Mouse (Mus musculus): ENCODE data around the gene Lsp1.

Gene Lsp1

DNA sequence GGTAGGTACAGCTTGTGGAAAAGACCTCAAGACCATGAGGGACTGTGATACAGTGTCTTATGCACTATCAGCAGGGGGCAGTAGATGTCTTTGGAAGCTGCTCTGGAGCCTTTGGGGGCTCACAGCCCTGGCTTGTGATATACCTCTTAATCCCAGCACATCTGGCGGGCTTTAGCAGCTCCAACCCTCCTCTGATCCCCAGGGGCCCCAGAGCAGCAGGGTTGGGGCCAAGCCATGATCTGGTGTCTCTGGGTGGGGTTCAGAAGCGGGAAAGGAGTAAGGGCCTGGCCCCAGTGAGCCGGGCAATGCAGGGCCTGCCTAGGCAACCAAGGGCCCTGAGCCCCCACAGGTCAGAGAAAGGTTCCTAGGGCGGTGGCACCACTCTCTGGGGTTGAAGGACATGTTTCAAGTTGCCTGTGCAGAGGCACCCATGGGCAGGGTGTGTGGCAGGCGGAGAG, 19.9 kb upstream of the Lsp1 start:
- POLR2A ChIA-PET, result interaction anchor here in 2 of 4 experiments (1.3 to 2.0 kb wide), 4 partner anchors 53 to 140 kb away, joined by 5 to 6 read pairs (median 5); partner anchors contain the start of gene Ctsd (in 2 of the 2)
- CTCF ChIA-PET, result interaction anchor here (0.6 to 3.4 kb wide), 37 partner anchors 8 to 479 kb away, joined by 3 to 27 read pairs (median 4); partner anchors contain the start of genes Ctsd (in 1 of the 4) and Lsp1 (in 1 of the 4)

DNA sequence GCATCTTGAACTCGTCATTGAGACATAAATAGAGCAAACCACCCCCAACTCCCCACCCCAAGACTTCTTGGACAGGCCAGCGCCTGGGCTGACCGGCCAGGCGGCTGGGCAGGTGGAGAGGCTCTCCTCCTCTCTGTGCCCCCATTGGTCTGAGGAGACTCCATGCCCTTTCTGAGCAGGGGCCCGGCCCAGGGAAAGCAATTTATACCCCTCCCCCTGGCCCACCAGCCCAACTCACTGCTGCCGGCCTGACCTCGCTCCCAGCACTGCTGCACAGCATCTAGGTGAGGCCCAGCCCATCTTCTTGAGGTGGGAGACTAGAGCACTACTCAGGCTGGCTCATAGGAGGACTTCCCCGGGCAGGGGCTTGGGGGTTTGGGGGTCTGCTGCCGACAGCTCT, 19.0 kb upstream of the Lsp1 start, which contains the start of gene Tnni2:
Gene Tnni2 (plus strand): TSS at position 224 of the 400 bp plus-strand sequence.
- CTCF ChIA-PET, result interaction anchor here in 3 of 4 experiments (0.6 to 3.4 kb wide), 8 partner anchors 24 to 274 kb away, joined by 3 to 27 read pairs (median 6); no protein-coding TSS in a partner anchor

DNA sequence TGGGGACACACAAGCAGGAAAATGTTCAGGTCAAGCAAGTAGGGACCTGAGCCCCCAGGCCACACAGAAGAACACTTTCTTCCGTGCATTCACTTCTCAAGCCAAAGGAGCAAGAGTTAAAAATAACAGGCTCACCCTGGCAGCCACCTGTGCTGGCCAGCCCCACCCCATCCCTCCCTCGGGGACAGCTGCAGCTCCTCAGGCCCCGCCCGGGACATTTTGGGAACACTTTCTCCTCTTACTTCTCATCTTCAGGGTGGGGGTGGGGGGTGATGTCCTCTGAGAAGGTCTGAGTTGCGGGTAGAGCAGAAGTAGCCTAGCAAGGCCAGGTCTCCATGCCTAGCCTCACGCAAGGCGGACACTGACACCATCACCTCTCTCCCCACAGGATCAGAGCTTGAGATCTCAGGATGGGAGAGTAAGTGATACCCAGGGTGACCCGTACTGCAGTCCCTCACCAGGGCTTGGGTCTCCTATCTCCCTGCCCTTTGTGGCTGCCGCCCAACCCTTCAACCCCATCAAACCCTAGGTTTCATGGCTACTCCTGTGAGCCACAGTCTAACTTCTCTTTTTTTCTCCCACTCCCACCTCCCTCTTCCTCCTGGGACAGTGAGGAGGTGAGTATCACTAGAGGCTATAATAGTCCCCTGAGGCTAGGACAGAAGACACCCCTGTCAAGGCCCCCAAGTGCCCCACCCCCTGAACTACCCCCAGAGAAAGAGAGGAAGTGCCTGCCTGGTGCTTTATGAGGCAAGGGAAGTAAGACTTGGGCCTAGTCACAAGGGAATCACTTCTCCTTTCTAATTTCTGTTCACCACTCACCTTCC, 18.3 kb upstream of the Lsp1 start:
- ChIA-PET POLR2A (no interaction called here), CTCF (interaction anchor here in 2 of 4 experiments (0.5 to 3.3 kb wide), 3 partner anchors 25 to 138 kb away, joined by 3 to 27 read pairs (median 4); no protein-coding TSS in a partner anchor)

More for the DNA sequence above, 19.0 kb upstream of the Lsp1 start, which contains the start of gene Tnni2:
- POLR2A ChIA-PET, result interaction anchor here in 1 of 4 experiments (0.7 kb wide), 1 partner anchor 139 kb away, joined by 4 read pairs; no protein-coding TSS in a partner anchor

DNA sequence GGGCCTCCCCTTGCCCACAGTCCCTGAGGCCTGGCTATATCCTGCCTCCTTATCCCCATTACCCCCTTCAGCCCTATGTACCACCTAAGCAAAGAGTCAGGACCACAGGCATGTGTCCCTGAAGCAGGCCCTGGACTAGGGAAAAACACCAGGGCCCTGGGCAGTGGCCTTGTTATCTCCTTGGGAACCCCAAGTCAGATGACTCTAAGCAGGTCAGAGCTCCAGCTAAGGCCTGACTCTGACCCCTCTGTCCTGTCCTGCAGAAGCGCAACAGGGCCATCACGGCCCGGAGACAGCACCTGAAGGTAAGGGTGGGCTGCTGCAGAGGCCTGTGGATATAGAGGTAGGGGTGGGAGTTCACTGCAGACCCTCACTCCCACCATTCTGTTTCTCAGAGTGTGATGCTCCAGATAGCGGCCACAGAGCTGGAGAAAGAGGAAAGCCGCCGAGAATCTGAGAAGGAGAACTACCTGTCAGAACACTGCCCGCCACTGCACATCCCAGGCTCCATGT, 17.6 kb upstream of the Lsp1 start:
- POLR2A ChIA-PET, result no interaction called here
- CTCF ChIA-PET, result interaction anchor here in 1 of 4 experiments (0.8 kb wide), 1 partner anchor 108 kb away, joined by 4 read pairs; no protein-coding TSS in a partner anchor

DNA sequence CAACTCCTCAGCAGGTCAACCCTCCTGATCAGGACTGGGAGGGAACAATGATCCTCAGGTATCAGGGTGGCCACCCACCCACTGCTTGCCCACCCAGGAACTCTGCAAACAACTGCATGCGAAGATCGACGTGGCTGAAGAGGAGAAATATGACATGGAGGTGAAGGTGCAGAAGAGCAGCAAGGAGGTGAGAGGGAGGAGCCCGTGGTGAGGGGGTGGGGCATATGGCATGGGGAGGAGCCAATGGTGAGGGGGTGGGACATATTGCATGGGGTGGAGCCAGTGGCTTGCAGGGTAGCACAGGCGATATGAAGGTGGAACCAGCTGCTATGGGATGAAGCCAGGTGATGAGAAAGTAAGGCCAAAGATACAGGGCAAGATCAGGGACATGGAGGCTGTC, 17.1 kb upstream of the Lsp1 start:
- POLR2A ChIA-PET, result no interaction called here
- CTCF ChIA-PET, result interaction anchor here in 1 of 4 experiments (0.8 kb wide), 1 partner anchor 109 kb away, joined by 4 read pairs; no protein-coding TSS in a partner anchor

DNA sequence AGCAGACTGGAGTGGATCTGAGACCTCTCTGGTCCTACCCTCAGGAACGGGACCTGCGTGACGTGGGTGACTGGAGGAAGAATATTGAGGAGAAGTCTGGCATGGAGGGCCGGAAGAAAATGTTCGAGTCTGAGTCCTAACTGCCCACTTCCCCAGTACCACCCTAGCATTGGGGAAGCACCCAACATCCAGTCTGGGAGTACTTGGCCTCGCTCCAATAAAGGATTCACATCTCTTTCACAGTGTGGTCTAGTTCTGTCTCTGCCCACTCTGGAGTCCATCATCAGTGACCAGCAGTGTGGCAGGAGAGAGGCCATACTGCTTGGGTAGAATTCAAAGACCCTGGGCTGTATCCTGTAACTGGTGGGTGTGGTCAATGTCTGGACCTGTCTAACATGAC, 16.4 kb upstream of the Lsp1 start:
- CTCF ChIA-PET, result interaction anchor here in 2 of 4 experiments (0.6 to 0.9 kb wide), 2 partner anchors 9 to 25 kb away, joined by 3 to 4 read pairs; no protein-coding TSS in a partner anchor
- POLR2A ChIA-PET, result no interaction called here

DNA sequence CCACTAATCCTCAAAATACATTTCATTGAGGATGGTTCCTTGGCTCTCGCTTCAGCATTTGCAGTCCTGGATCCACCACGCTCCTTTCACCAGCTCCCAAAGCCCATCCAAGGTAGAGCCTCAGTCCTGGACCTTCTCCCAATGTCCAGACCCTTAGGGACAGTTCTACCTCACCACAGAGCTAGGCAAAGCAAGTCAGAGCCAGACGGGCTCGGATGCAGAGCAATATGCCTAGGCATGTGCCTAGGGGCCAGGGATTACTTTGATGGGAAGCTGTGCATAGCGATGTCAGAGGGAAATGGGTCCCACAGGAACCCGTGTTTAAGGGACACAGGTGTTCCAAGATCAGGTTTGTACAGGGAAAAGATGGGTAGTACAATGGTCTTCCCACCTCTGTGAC, 15.3 kb upstream of the Lsp1 start:
- ChIA-PET POLR2A (interaction anchor here in 2 of 4 experiments (0.5 to 0.7 kb wide), 2 partner anchors 179 to 214 kb away, joined by 3 to 4 read pairs; no protein-coding TSS in a partner anchor), CTCF (no interaction called here)

DNA sequence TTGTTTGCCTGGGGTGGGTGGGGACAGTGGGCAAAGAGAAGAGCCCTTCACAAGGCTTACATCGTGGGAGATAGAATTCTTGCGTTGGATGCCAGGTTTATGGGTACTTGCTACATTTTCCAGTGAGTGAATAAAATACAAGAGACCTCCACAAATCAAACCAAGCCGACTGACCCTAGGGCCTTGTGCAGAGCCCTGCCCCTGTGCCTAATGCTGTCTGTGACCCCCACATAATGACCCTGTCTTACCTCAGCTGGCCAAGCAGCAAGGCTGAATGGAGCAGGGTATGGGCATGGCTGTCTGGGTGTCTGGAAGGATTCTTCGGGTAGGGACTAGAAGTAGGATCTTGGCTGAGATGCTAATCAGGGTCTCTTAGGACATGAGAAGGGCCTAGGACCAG, 14.3 kb upstream of the Lsp1 start:
- POLR2A ChIA-PET, result interaction anchor here in 1 of 4 experiments (0.5 kb wide), 1 partner anchor 81 kb away, joined by 5 read pairs; no protein-coding TSS in a partner anchor
- CTCF ChIA-PET, result no interaction called here

DNA sequence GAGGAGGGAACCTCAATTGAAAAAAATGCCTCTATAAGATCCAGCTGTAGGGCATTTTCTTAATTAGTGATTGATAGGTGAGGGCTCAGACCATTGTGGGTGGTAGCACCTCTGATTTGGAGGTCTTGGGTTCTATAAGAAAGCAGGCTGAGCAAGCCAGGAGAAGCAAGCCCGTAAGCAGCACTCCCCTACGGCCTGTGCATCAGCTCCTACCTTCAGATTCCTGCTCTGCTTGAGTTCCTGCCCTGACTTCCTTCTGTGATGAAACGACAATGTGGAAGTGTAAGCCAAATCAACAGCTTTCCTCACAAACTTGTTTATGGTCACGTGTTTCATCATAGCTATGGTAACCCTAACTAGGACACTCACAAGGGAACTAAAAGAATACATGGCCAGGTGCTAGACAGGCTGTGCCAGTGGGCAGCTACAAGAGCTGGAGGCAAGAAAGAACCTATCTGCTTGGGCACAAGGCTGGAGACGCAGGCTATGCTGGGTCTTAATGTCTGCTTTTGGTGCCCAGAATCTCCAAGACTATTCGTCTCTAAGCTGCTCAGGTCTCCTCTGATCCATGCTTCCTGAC, 11.5 kb upstream of the Lsp1 start:
- CTCF ChIA-PET, result interaction anchor here in 3 of 4 experiments (0.9 to 1.1 kb wide), 3 partner anchors 12 to 32 kb away, joined by 3 to 6 read pairs (median 3); no protein-coding TSS in a partner anchor
- POLR2A ChIA-PET, result no interaction called here

DNA sequence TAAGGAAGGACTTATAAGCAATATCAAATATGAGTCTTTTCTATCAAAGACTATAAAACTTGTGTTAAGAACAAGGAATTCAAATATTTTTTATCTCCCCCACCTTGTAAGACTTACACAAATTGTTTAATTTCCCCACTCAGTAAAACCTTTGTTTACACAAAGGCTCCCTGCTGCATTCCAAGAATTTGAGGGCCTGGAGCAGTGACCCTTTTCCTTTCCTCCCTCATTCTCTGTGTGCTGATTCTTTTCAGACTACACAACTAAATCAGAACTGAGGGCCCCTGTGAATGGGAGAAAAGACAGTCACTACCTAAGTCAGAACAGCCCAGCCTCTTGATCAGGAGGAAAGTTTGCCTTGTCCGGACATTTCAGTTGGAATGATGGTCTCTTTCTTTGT, 5.9 kb upstream of the Lsp1 start:
- ChIA-PET POLR2A (no interaction called here), CTCF (no interaction called here)

DNA sequence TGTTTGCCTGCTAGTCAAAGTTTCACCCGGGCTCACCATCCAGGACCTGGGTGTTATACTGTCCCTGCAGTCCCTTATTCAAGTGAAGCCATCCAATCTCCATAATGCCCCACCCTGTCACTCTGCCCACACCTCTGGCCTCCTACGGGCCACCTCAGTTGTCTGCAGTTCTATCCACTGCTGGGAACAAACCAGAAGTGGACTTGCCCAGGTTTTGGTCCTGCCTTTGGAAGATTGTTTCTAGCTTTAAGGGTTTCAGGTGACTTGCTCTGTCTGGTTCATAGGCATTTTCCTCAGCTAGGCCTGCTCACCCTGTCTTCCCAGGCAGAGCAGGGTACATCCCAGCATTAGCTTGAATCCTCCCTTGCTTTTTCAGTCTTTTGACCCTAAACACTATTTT, 5.4 kb upstream of the Lsp1 start:
- CTCF ChIA-PET, result interaction anchor here in 2 of 4 experiments (0.6 to 0.7 kb wide), 2 partner anchors 26 to 203 kb away, joined by 3 read pairs; no protein-coding TSS in a partner anchor
- POLR2A ChIA-PET, result no interaction called here

DNA sequence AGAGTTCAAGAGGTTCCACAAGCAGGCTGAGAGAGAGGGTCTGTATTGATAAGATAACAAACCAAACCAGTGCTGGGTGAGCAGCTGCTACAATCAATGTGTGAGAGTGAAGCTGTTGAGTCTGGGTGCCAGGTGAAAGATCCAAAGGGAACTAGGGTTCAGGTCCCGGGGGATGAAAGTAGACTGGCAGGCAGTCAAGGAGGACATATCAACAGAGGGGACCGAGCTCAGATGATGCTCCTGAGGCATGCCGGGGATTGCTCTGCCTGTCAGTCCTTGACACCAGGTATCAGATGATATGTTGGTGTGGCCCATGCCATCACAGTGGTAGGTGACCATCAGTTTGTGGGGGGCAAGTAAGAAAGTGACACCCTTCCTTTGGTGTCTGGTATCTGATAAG, 3.8 kb upstream of the Lsp1 start:
- POLR2A ChIA-PET, result no interaction called here
- CTCF ChIA-PET, result interaction anchor here in 1 of 4 experiments (1.1 kb wide), 1 partner anchor 122 kb away, joined by 4 read pairs; no protein-coding TSS in a partner anchor

DNA sequence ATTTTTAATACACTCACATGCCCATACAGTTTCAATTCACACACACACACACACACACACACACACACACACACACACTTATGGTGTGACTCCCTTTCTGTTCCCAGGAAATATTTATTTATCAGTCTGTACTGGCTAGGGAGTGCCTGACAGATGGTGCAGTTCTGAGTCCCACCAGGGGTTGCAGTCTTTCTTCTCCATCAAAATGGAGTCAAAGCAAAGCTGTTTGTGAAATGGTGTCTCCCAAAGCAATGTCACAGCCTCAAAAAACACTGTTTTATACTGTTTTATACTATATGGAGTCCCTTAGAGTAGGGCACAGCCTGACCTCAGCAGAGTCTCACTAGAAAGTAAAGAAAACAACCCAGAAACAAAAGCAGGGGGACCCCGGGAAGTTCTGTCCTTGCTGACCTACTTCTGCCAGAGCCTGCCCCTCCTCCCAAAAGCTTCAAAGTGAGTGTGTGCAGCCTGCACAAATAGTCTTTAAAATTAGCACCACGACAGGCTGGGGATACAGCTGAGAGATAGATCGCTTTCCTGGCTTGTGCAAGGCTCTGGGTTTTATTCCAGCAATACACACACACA, 3.3 kb upstream of the Lsp1 start:
- CTCF ChIA-PET, result interaction anchor here in 1 of 4 experiments (1.1 kb wide), 1 partner anchor 123 kb away, joined by 4 read pairs; no protein-coding TSS in a partner anchor
- POLR2A ChIA-PET, result interaction anchor here in 1 of 4 experiments (0.6 kb wide), 1 partner anchor 616 kb away, joined by 5 read pairs; no protein-coding TSS in a partner anchor

DNA sequence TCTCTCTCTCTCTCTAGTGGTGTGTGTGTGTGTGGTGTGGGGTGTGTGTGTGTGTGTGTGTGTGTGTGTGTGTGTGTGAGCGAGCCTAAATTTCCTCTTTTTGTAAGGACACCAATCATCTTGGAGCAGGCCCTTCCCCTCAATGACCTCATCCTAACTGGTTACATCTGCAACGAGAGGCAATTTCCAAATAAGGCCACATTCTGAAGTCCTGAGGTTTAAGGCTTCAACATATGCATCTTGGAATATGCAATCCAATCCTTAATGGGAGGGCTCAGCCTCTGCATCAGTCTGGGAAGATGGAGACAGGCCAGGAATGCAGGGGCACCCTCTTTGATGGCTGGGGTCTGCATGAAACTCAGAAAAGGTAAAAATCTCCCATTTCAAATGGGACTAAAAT, 2.6 kb upstream of the Lsp1 start:
- CTCF ChIA-PET, result no interaction called here
- POLR2A ChIA-PET, result interaction anchor here in 1 of 4 experiments (0.6 kb wide), 1 partner anchor 615 kb away, joined by 5 read pairs; no protein-coding TSS in a partner anchor

DNA sequence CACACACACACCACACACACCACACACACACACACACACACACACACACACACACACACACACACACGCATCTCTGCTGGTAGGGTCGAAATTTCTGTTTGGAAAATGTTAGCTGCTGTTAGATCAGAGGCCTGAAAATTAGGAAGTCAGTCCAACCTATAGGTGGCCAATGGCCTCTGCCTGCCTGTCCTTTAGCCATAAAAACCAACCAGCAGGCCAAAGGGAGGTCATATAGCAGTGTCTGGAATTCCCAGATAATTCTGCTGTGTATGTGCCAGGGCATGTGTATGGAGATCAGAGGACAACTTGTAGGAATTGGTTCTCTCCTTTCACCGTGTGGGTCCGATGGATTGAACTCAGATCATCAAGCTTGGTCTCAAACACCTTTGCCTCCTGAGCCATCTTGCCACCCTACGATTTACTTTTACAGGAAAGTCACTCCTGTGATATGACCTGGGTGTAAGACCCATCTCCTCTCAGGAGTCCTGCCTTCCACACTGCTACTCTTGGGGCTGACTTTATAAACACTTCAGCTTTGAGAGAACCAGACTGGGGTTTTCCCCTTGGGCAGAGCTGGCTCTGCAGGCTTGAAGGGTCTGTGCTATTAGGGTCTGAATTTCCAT, 1.8 kb upstream of the Lsp1 start:
- POLR2A ChIA-PET, result no interaction called here
- CTCF ChIA-PET, result interaction anchor here in 1 of 4 experiments (0.6 to 2.1 kb wide), 2 partner anchors 23 to 85 kb away, joined by 3 to 4 read pairs; partner anchors contain the start of gene Ifitm10

DNA sequence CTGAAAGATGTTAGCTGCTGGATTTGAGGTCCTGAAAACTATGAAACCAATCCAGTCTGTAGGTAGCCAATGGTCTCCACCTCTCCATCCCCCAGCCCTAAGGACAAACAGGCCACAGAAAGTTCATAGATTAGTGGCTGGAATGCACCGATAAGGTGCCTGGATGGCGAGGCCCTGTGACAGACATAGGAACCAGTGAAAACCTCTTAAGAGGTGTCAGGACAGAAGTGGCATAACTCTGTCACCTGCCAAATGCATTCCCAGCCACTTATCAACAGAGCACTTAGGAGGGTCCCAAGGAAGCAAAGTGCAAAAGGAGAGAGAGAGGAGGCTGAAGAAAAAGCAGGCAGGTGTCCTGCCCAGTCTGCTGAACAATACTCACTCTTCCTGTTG, 1.3 kb upstream of the Lsp1 start:
- CTCF ChIA-PET, result interaction anchor here in 1 of 4 experiments (2.1 kb wide), 1 partner anchor 24 kb away, joined by 4 read pairs; no protein-coding TSS in a partner anchor
- POLR2A ChIA-PET, result no interaction called here

DNA sequence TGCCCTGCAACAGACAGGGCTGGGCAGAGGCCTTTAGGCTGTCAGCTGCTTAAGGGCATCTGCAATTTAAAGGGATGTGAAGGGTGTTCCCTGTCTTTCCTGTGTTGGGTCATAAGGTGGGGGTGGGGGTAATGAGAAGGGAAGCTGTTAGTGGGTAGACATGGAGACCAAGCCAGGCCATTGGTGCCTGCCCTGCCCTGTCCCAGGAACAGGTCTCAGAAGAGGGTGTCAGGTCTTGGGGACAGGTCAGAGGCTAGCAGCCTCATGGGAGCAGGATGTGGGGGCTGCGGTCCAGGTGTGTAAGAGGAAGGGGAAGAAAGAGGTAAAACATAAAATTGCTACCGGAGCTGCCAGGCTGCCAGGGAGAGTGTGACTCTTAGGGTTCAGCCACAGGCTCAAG, 837 bp downstream of the Lsp1 start:
- POLR2A ChIA-PET, result no interaction called here
- CTCF ChIA-PET, result interaction anchor here in 3 of 4 experiments (0.7 to 1.5 kb wide), 4 partner anchors 20 to 119 kb away, joined by 3 to 6 read pairs (median 3); no protein-coding TSS in a partner anchor

DNA sequence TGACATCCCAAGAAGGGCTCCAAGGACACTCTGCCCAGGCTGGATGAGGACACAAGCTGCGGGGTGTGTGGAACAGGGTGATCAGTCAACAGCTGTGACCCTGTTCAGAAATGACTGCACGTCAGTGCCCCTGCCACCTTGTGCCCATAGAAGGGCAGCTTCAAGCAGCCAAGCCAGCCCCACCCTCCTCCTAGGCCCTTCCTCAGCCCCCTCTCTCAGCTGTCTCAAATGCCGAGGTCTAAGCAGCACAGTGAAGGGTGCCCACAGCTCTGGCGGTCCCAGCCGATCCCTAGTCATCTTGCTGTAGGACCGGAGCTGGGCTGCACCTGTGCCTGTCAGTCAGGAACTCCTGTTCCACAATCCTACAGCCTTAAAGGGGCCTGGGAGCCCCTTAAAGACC, 1.6 kb downstream of the Lsp1 start:
- ChIA-PET CTCF (interaction anchor here in 2 of 4 experiments (0.5 to 1.6 kb wide), 3 partner anchors 22 to 198 kb away, joined by 3 to 5 read pairs (median 3); no protein-coding TSS in a partner anchor), POLR2A (interaction anchor here in 1 of 4 experiments (1.1 to 1.4 kb wide), 2 partner anchors 14 to 17 kb away, joined by 3 to 4 read pairs; no protein-coding TSS in a partner anchor)

All from embryonic stem cell, embryonic (primary cell).